Mouse (Mus musculus): ENCODE data around the gene Plch2.

- TF ChIP-seq POLR2A (IDR thresholded peaks at IDR 0.05; ENCODE audit: low read depth, low read length) = no peak
- no peak for TF ChIP-seq CTCF (IDR thresholded peaks at IDR 0.05; ENCODE audit: extremely low read depth, insufficient read length, insufficient replicate concordance, low read depth, low read length)
Observed at GRCm38 (mm10) chr4:154948940-154949588, 107.5 kb downstream of the Plch2 start.
